In the genomic region with DNA sequence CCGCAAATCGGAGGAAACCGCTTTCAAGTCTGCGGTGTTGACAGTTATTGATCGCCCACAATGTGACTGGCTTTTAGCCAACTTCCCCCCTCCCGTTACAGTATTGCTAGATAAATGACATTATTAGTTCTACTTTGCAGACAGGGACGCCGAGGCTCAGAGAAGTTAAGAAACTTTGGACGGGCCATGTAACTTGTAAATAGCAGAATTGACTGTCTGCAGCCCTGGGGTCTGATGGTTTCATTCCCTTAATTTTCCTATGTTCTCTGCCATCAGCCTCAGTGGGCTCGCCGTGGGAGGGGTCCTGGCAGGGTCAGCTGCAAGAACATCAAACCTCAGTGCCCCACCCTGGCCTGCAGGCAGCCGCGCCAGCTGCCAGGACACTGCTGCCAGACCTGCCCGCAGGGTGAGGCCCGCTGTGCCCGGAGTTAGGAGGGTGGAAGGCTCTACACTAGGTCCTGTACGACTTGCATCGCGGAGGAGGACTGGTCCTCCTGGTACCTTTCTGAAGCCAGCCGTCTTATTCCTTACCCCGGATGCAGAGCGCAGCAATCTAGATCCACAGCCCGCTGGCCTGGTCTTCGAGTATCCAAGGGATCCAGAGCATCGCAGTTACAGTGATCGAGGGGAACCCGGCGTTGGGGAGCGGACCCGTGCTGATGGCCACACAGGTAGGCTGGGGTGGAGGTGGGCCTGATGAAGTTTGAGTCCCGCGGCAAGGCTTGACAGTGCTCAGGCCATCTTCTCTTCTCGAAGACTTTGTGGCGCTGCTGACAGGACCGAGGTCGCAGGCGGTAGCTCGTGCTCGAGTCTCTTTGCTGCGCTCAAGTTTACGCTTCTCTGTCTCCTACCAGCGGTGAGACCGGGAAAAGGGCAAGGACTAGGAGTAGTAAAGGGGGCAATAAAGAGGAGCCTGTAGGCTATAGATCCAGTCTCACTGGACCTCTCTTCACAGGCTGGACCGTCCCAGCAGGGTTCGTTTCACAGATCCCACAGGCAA, we compare ENCODE assay signal across 8 mouse cellular contexts. TPM values are rescaled to one million over a fixed set of nuclear protein-coding genes. Genes with fewer than 3 reads are reported as not detected.
A peak's percentile ranks its signal among the peaks of the same experiment; 100 is the strongest.
DNase-seq lines count a peak whose midpoint lies in the region; ATAC-seq and TF ChIP-seq lines count a peak whose summit lies in the region.

A gene (minus strand): TSS at position 781 of the 1,000 bp plus-strand sequence.

- H3K9me3 ChIP-seq in megakaryocyte, embryonic 14.5 days = peaks cover 23% of the 10 kb centered on the region
- no peaks in the 10 kb centered on the region for H3K9me3 ChIP-seq in intestine, postnatal 0 days (ENCODE audit: control insufficient read depth)
- H3K9me3 ChIP-seq in neural tube, embryonic 11.5 days (ENCODE audit: control insufficient read depth, low read length) = no peaks in the 10 kb centered on the region

- no peaks in the 10 kb centered on the region for H3K36me3 ChIP-seq in megakaryocyte, embryonic 14.5 days (replicated peaks; ENCODE audit: low read length)
- no peaks in the 10 kb centered on the region for H3K36me3 ChIP-seq in intestine, postnatal 0 days (ENCODE audit: control insufficient read depth, insufficient read depth)
- no peaks in the 10 kb centered on the region; the same call in 1 of the 2 replicates for H3K36me3 ChIP-seq in neural tube, embryonic 11.5 days (ENCODE audit: control insufficient read depth, insufficient read depth, low read length)

- H3K4me2 ChIP-seq in intestine, postnatal 0 days (replicated peaks; ENCODE audit: low read depth) = peak within 1 kb of the TSS; percentile 98
- peak within 1 kb of the TSS; percentile 97 for H3K4me2 ChIP-seq in neural tube, embryonic 11.5 days (ENCODE audit: low read depth)

- H3K9ac ChIP-seq in intestine, postnatal 0 days (ENCODE audit: low read depth, low read length) = peak within 1 kb of the TSS; percentile 58; the same call in 1 of the 2 replicates
- peak within 1 kb of the TSS; percentile 82 for H3K9ac ChIP-seq in neural tube, embryonic 11.5 days (ENCODE audit: low read length)

- DNase-seq in cerebellum, adult 9-11 months = peak; percentile 65
- DNase-seq in cerebellum, adult 8-10 months = no peak
- peak; percentile 35 for DNase-seq in neural tube, embryonic 11.5 days (ENCODE audit: low spot score)
- DNase-seq in gastrocnemius, adult 18-20 months (ENCODE audit: low spot score) = no peak
- no peak for DNase-seq in testis, postnatal 10 days (ENCODE audit: low spot score)

- 6% methylated on average over 45 of the region's 45 CpGs for WGBS in intestine, postnatal 0 days
- WGBS in neural tube, embryonic 11.5 days = 3% methylated on average over 45 of the region's 45 CpGs

- peak within 1 kb of the TSS; percentile 88 for H3K4me3 ChIP-seq in megakaryocyte, embryonic 14.5 days (replicated peaks)
- peak within 1 kb of the TSS; percentile 61 for H3K4me3 ChIP-seq in intestine, postnatal 0 days (ENCODE audit: low read depth, low read length)
- peak within 1 kb of the TSS; percentile 69 for H3K4me3 ChIP-seq in neural tube, embryonic 11.5 days (ENCODE audit: low read depth, low read length)

- ATAC-seq in megakaryocyte, adult 5-6 weeks (ENCODE audit: poor library complexity, severe bottlenecking) = no peak
- no peak for ATAC-seq in intestine, postnatal 0 days
- ATAC-seq in neural tube, embryonic 11.5 days (ENCODE audit: insufficient read depth, low FRiP score, low TSS enrichment) = no peak

- peaks cover 30% of the 10 kb centered on the region for H3K4me1 ChIP-seq in megakaryocyte, embryonic 14.5 days
- H3K4me1 ChIP-seq in intestine, postnatal 0 days (replicated peaks; ENCODE audit: control insufficient read depth, insufficient read depth, low read length) = peaks cover 7% of the 10 kb centered on the region; the same call in 1 of the 2 replicates
- peaks cover 9% of the 10 kb centered on the region; the same call in 1 of the 2 replicates for H3K4me1 ChIP-seq in neural tube, embryonic 11.5 days (ENCODE audit: control insufficient read depth, insufficient read depth, low read length)

- peak; percentile 43 for TF ChIP-seq CTCF in intestine, postnatal 0 days (IDR thresholded peaks at IDR 0.05; ENCODE audit: low read depth)

- H3K27me3 ChIP-seq in megakaryocyte, embryonic 14.5 days (replicated peaks) = peaks cover 97% of the 10 kb centered on the region
- peaks cover 29% of the 10 kb centered on the region for H3K27me3 ChIP-seq in intestine, postnatal 0 days (replicated peaks; ENCODE audit: control insufficient read depth, insufficient read depth, low read length)
- H3K27me3 ChIP-seq in neural tube, embryonic 11.5 days (ENCODE audit: control insufficient read depth, insufficient read depth, low read length) = peaks cover 21% of the 10 kb centered on the region

- no peak within 1 kb of the TSS for H3K27ac ChIP-seq in intestine, postnatal 0 days (ENCODE audit: low read depth, low read length)
- no peak within 1 kb of the TSS for H3K27ac ChIP-seq in neural tube, embryonic 11.5 days (ENCODE audit: low read depth, low read length)

RNA-seq across cellular contexts. Expression of the gene that starts here (rescaled TPM):
- polyA plus RNA-seq in megakaryocyte, embryonic 14.5 days (2012; ENCODE audit: insufficient read depth, low replicate concordance) = not detected in 2 replicates
- not detected in 2 replicates for total RNA-seq in megakaryocyte, adult 5-6 weeks (2015)
- total RNA-seq in megakaryocyte, adult 5-6 weeks (2017) = not detected in 2 replicates
- 2.4 and 2.7 TPM in 2 replicates for polyA plus RNA-seq in intestine, postnatal 0 days (2015; fragmentation: Nextera tagmentation; extraction: Ambion mirVana)
- 0.55 and 1.0 TPM in 2 replicates for polyA plus RNA-seq in neural tube, embryonic 11.5 days (2014; fragmentation: Nextera tagmentation; extraction: Ambion mirVana)
- total RNA-seq in gastrocnemius, adult 18-20 months (2021) = 10 to 100 TPM in 1 of 2 experiments, 1 to 10 TPM in 1; 6.2 to 10.4 TPM

Comparison
In these comparisons a context has a peak if more than half of its experiments do, and no peak if none do; other contexts are left out.
1. RNA of the gene that starts here (total RNA-seq): 6.2 to 10.4 TPM in gastrocnemius, adult 18-20 months; not detected in megakaryocyte, adult 5-6 weeks; every median in the first group is over 4 times any median in the second.
2. DNase-seq: peak in cerebellum, adult 9-11 months (single experiment) and neural tube, embryonic 11.5 days (single experiment); none in cerebellum, adult 8-10 months (single experiment), gastrocnemius, adult 18-20 months (single experiment) and testis, postnatal 10 days (single experiment).
3. Peak in every context shown above with its lines, with median percentiles within 50 percentile points of each other: H3K4me3 ChIP-seq.